Mouse (Mus musculus) brain, adult 2 months (tissue): Measurements from ENCODE around the gene Kbtbd8.

Experiments
- DNase-seq: peaks from one replicate; pipeline ENCODE4 v3.0.0; 2011; ENCODE audit warnings: low read depth, low spot score

Kbtbd8 gene

DNA sequence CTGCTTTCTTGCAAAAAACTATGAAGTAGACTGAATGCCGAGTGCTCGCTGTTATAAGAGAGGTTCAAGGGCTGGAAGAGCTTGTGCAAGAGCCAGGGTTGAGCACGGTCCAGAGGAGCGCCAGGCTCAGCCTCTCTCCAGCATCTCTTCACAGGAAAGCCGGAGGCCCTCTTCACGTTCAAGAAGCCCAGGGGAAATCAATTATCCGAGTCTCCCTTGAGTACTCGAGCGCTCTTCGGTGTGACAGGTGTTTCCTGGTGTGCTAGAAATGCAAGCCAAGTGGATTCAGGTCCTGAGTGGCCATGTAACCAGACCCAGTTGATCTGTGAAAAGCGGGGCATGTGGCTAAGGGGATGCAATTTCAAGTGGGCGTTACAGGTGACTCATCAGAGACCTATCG, at the start of gene Kbtbd8:
Gene Kbtbd8 (plus strand): TSS at position 295 of the 400 bp plus-strand sequence.
- peak; percentile 29 for DNase-seq

DNA sequence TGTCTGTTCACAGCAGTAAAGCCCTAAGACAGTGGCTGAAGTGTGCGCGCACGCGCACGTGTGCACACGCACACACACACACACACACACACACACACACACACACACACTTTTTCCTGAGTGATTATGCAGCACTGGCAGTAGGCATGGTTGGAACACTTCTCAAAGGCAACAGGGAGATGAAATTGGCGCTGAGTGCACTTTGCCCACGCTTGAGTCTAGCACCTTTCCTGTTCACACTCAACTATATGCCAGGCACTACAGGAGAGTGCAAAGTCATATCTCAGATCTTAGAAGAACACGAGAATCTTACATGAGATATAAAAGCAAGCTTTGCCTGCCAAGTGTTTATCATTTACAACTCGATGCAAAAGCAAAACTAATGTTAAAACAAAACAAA, 47.3 kb upstream of the Kbtbd8 start:
- peak; percentile 57 for DNase-seq

DNA sequence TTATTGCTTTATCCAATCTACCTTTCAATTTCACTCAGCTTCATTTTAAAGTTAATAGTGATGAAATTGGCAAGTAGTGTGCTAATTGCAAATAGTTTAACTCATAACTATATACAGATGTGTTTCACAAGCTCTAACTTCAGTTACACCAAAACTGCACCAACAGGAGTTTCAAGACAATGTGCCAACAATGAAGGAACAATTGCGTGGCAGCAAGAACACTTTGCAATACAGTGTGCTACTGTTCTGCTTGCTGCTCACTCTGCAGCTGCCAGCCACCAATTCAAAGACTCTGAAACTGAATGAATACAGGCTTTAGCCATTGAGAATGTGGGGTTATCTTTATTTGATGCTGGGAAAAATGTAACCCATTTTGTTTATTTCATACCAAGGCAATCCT, 31.8 kb upstream of the Kbtbd8 start:
- DNase-seq: peak; percentile 42

DNA sequence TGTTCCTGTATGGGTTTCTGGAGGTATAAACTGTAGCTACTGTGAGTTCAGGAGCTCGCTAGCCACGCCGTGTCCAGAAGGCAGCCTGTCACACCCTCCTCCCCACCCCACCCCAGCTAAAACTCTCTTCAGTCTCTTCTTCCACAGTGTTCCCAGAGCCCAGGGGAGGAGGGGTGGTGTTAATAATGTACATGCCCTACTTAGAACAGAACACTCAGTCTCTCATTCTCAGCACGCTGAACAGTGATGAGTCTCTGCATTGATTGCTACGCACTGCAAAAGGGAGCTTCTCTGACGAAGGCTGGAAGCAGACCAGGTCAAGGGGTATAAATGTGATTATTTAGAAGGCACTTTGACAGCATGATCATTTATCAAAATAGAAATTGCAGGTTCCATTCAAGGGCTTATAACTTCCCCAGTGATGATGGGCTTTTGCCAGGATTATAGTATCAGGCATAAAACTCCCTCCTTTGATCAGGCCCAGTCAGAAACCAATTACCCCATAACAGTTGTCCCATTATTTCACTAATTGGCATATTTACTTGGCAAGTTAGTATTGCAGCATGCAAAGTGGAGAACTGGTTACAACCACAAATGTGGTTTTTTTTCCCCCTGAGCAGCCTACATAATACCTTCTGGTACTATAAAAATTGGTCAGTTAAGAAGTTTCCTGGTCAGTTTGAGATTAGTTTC, 29.7 kb upstream of the Kbtbd8 start:
- DNase-seq: peak; percentile 70

DNA sequence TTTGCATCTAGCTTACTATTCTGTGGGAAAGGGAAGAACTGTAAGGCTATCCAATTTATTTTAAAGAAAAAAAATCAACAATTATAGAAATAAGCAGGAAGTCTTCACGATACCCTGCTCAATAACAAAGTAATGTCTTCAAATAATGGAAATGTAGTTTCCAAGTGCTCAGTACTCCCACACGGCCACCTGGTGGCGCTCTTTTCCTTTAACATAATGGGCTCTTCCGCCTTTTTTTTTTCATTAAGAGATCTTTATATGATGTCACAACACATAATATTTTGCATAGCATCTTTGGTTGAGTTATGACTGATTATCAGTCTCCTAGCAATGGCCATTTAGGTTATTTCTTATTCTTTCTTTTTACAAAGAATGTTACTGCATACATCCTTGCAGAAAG, 29.0 kb upstream of the Kbtbd8 start:
- DNase-seq: peak; percentile 27

DNA sequence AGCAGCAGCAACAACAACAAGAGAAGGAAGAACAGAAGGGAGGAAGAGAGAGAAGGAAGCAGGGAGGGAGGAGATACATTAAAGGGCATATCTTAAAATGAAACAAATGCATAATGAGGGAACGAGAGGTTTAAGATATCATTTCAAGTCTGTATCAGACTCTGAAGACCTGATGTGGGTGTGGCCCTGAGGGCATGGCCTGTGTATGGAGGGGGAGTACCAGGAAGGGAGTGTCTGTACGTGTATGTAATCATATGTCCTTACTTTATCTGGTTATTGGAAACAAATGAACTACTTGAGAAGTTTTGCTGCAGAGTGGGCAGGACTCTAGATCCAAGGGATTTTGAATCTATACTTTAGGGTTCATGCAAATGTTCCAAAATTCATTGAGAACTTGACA, 22.3 kb upstream of the Kbtbd8 start:
- DNase-seq: no peak

DNA sequence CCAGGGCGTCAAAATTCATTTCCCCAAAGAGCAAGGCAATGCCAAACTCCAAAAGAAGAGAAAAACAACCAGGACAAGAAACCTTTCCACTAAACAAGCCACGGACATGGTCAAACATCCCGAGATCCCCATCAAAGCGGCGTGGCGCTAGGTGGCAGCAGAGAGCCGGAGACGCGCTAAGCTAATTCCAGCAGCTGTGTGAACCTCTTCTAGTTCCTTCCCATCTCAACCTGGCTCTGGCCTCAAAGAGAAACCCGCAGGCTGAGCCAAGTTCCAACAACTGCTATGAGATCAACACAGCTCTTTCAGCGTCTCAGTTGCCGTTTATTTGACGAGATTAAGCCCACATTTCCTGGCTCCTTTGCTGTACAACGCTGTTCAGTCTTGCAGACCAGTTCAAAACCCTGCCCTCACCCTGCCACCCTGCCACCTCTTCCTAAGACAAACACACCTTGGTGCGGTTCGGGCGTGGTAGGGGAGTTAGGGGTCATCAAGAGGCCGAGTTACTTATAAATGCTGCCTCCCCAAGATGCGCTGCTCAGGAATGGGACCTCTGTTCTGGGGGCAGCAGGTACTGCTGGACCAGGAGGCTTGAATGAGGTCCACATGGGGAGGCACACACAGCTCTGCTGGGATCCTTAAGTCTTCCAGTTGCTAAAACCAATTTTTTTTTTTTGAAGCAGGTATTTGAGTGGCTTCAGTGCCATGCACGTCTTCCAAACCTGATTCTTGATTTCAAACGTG, 18.5 kb upstream of the Kbtbd8 start:
- peak; percentile 85 for DNase-seq

DNA sequence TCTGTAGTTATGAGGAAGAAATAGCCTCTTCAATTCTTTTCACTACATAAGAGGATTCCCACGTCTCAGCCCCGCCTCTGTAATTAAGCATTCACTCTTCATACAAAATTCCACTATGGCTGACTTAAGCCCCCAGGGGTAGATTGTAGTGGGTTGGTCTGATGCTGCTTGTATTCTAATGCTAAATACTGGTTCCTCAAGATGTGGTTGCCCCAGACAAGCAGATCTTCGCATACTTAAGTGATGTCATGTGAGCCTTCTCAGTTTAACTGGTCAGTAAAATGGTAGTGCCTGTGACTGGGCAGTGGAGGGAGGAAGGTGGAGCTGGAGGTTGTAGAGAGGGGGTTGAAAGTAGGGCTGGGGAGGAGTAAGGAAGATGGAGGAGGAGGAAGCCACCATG, 13.3 kb upstream of the Kbtbd8 start:
- DNase-seq: no peak

DNA sequence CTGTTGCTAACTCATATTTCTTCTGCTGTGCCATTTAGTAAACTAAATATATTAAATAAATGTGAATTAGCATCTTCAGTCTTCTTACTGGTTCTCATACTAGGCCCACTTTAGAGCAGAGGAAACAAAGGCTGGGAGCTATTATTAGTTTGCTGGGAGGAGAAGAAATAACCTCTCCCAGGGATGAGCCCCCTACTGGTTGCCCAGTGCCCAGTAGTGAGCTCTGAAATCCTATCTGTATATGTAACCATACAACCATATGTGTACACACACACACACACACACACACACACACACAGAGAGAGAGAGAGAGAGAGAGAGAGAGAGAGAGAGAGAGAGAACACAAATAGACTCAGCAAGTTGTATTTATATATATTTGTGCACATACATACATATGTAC, 8.6 kb upstream of the Kbtbd8 start:
- no peak for DNase-seq

DNA sequence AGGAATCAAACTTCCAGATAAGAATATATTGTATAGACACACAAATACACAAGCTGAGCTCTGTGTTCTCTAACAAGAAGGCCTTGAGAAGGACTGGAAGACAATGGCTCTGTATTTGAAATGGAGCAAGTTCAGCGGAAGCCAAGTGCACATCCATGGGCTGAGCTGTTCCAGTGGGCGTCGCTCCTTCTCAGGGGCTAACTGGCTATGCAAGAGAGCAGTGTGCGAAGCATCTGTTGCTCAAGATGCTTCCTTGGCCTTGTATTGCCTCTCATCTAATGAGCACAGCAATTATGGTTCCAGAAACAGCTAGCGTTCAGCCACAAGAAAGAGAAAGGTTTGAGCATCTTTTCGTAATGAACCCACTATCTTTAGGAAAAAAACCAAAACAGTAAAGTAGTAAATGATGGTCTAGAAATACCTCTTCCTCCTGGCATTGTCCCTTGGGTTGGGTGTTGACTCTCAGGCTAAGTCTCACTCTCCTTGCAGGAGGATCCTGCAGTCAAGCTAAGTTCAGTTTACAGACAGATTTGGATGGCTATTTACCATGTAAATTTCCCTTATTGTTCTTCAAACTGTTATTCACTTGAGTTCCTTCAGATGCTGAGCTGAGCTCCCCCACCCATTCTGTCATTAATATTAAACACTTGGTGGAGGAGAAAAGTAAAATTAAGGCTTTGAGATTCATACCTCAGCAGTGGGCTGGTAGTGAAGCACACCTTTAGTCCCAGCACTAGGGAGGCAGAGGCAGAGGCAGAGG, 7.2 kb upstream of the Kbtbd8 start:
- peak; percentile 66 for DNase-seq

DNA sequence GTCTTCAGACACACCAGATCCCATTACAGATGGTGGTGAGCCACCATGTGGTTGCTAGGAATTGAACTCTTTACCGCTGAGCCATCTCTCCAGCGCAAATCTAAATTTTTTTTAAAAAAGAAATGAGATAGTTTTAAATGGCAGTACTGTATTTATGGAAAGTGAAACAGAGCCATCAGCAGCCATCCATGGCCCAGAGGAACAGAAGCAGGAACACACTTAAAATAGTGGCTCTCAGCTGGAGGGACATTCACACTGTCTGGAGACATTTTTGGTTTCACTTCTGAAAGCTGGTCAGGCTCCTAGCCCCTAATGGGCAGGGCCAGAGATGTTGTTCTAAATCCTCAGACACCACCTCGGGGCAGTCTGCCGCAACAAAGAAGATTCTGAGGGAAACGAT, 5.0 kb upstream of the Kbtbd8 start:
- peak; percentile 54 for DNase-seq

DNA sequence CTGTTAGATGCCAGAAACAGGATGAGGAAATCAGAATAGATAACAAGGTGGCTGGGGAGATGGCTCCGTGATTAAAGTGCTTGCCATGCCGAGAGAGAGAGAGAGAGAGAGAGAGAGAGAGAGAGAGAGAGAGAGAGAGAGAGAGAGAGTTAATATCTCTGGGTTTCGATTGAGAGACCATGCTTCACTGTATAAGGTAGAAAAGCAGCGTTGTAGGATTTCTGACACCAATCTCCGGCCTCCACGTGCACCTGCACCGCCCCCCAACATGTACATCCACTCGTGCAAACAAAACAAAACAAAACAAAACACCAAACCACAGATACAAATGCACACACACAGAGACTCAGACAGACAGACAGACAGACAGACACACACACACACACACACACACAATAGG, 527 bp upstream of the Kbtbd8 start:
- no peak for DNase-seq

DNA sequence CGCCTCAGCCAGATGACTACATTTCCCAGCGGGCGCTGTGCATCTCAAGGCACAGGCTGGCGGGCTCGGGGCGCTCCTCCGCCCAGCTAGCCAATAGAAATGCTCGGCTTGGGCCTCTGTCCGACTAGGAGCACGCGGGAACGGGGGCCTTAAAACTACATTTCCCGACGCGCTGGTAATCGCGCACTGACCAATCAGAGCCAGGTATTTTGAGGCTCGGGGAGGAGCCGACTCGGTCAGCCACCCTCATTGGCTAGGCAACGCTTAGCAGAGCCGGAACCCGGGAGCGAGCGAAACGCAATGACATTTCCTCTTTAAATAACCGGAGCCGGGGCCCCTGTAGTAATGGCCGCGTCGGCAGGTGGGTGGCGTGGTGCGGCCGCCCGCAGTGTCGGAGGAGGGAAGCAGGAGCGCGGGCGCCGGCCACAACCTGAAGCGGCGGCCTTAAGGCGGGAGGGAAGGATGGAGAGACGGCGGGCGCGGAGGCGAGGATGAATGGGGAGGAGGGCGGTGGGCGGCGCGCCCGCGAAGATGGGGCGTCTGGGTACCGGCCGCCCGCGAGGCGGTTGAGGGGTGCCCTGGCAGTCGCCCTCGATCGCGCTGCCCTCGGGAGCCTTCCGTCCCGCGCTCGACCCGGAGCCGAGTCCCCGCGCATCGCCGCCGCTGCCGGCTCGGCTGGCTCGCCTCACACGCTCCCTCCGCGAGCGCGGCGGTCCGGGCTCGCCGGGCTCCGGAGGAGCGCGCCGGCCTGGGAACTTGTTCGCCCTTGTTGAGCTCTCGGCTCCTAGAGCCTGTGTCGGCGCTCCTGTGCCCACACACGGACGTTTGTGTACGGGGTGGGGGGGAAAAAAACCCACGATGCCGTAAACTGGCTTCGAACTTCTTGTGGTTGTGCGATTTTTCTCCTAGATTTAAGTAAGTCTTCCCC, 838 bp downstream of the Kbtbd8 start:
- peak; percentile 100 for DNase-seq

DNA sequence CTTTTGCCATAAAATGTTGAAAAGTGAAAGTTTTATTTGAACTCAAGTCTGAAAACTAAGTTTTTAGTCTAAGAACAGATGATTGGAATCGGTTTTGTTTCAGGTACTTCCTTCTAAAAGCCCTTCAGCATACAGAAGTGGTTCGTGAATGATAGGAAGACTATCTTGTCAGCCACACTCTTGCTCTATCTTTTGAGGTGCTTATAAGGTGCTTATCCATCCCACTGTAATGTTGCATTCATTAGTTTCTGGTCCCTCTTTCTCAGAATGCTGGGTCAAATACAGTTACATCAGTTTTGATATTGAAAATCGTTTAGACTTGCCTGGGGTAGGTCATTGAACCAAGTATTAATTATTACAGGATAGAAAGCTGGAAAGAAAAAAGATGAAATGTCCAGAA, 2.3 kb downstream of the Kbtbd8 start:
- no peak for DNase-seq

DNA sequence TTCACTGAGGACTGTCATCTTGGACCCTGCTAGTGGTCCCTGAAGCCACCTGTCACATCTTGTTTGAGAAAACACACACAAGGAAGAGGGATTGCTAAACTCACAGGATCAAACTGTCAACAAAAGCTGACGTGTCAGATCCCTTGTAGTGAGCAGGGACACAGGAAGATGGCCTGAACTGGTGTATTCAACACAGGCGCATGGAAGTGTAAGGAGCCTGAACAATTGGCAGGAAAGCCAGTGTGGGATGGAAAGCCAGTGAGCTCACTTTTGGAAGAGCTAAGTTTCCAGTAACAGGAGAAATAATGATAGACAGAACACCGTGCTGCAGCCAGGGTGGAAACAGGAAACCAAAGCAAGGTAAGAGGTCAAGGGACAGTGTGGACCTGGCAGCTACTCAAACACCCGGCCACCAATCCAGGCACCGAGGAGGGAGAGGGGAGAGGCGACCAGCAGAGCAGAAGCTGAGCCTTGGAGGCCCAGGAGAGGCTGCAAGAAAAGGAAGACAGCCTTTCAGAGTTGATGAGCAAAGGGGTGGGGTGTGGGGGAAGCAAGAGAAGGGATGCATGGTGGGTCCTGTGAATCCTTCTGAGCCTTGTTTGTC, 33.0 kb downstream of the Kbtbd8 start:
- no peak for DNase-seq

DNA sequence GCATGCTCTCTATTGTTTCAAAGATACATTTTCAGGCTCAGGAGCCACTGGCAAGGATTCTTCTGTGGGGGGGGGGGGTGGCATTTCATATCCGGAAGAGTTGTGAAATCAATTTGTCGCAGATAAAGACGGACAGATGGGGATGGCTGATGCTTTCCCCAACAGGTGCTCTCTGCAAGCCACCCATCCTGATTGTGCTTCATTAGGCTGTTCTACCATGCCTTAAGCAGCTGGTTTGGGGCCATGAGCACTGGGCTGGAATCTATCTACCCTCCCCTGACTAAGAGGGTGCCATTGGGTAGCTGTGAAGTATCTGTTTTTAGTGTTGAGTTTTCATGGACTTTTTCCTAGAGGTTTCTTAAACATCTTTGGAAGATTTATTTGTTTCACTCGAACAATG, 33.8 kb downstream of the Kbtbd8 start:
- no peak for DNase-seq

DNA sequence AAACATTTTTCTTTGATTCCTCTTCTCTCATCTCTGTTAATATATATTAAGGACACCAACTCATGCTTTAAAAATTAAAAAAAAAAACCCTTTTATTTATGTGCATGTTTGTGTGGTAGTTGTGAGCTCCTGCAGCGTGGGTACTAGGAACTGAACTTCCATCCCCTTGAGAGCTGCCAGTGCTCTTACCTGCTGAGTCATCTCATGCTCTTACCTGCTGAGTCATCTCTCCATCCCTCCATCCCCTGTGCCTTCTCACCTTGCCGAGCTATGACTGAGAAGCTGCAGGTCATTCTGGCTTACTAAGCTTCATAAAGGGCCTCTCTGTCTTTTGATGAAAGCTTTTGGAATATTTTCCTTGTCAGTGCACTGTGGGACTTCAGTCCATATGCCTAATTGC, 34.5 kb downstream of the Kbtbd8 start:
- peak; percentile 23 for DNase-seq

DNA sequence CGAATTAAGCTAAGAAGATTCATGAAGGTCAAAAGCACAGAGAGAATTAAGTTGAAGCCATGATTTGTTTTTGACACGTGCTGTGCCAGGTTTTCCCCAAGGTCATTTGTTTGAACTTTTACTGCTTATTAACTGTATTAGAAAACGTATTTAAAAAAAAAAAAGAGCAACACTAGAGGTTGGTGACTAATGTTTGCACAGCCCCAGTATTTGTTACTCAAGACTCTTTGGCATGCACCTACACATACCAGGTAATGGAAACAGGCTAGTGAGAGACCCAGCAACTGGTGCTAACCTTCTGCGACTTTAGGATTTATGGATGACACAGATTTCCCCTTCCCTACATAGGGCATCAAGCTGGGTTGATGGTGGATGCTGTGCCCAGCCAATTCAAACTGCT, 46.9 kb downstream of the Kbtbd8 start:
- no peak for DNase-seq

DNA sequence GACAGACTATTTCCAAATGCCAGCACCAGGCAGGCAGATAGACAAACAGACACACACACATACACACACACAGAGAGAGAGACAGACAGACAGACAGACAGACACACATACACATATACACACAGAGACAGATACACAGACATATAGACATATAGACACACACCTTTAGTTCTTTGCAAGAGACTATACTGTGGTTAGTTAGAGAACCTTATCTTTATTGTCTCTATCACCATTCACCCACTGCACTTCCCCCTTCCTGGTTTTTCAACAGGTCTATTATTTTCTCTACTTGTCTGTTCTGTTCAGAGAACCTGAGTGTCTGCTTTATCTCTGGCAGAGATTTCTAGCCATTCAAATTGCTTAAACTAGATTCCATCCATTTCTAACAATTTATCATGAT, 48.6 kb downstream of the Kbtbd8 start:
- DNase-seq: no peak

DNA sequence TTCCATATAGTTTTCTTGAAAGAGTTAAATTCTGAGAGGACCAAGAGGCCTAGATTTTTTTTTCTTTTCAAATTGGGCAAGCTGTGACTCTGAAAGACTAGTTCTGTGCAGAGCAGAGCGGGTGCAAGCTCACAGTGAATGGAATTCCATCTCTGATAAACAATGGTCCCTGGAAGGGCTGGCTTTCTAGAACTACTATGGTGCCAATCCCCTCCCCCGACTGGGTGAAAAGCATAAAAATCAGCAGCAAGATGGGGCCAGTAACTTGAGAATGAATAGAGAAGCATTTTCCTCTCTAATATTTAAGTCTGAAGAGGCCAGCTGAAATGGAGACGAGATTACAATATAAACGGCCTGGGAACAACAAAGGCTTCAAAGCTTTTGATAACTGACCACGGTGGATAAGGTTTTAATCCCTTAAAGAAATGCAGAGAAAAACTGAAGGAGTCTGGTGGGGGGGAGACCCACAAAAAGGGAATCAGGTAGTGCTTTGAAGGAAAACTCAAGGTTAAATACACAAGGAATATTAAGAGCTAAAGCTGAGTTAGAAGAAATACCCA, 50.7 kb downstream of the Kbtbd8 start:
- DNase-seq: no peak

DNA sequence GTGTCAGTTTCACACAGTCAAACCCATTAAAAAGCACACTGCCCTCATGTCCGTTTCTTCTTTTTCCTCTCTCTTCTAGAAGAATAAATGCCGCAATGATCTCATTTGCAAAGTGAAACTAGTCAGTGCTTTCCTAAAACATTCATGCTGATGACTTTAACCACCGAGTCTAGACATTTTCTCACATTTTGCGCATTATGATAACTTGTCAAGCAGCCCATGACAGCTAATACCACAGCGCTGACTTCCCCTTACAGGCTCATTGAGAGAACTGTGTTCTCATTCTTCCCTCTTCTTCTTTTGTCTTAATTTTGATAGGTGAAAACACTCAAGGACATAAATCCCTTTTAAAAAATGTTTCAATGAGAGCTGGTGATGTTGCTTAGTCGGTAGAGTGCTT, 52.4 kb downstream of the Kbtbd8 start:
- DNase-seq: no peak
